Mouse (Mus musculus): ENCODE measurements around the gene Rcn2.

Rcn2 gene

GRCm38 (mm10) chr9:56097584-56098298 is 56.1 kb downstream of the Rcn2 start:
- no peak for DNase-seq

- no peak for DNase-seq
These were observed 58.4 kb downstream of the Rcn2 start for GRCm38 (mm10) chr9:56100041-56100522.

GRCm38 (mm10) chr9:56101022-56101421 is 59.4 kb downstream of the Rcn2 start:
- no peak for DNase-seq

- DNase-seq = no peak
These were observed 63.3 kb downstream of the Rcn2 start for GRCm38 (mm10) chr9:56104921-56105320.

- DNase-seq = no peak
These were observed 64.8 kb downstream of the Rcn2 start for GRCm38 (mm10) chr9:56106274-56107072.

- no peak for DNase-seq
These were observed 65.9 kb downstream of the Rcn2 start for GRCm38 (mm10) chr9:56107527-56107926.

- no peak for DNase-seq
These were observed 66.5 kb downstream of the Rcn2 start for GRCm38 (mm10) chr9:56108174-56108573.
